Mouse (Mus musculus) liver, adult 2 months (tissue): Measurements from ENCODE around the gene Fgfr2. TPM values are rescaled to one million over a fixed set of nuclear protein-coding genes. Genes with fewer than 3 reads are reported as not detected.

Experiments used
- DNase-seq: peaks from one replicate; pipeline ENCODE4 v3.0.0-alpha.2; 2011; ENCODE audit warnings: low read depth, low spot score; ENCODE audit errors: extremely low read depth
- H3K27ac ChIP-seq: fragments of 200-500 bp; replicated peaks from 2 replicates; pipeline ENCODE4 v1.5.1; 2012; ENCODE audit warnings: low read depth, mild to moderate bottlenecking, control low read depth, inconsistent platforms, low read length; ENCODE audit not compliant: insufficient read depth
- H3K27me3 ChIP-seq: fragments of 200-500 bp; 2 replicates; pipeline ENCODE4 v1.6.1; 2012; ENCODE audit warnings: mild to moderate bottlenecking, moderate library complexity, low read length, inconsistent platforms; ENCODE audit not compliant: control insufficient read depth, insufficient read depth
- H3K36me3 ChIP-seq: fragments of 200-500 bp; 2 replicates; pipeline ENCODE4 v1.6.1; 2012; ENCODE audit warnings: low read length, inconsistent platforms; ENCODE audit not compliant: control insufficient read depth, insufficient read depth
- H3K4me1 ChIP-seq: fragments of 200-500 bp; 2 replicates; pipeline ENCODE4 v1.6.1; 2011; ENCODE audit warnings: low read length; ENCODE audit not compliant: control insufficient read depth, insufficient read depth
- H3K4me3 ChIP-seq: fragments of 200-500 bp; 2 replicates; pipeline ENCODE4 v1.5.1; 2011; ENCODE audit warnings: low read depth, mild to moderate bottlenecking, control low read depth, low read length, moderate library complexity; ENCODE audit not compliant: insufficient read depth
- H3K79me2 ChIP-seq: fragments of 200-500 bp; 2 replicates; pipeline ENCODE4 v1.6.1; 2012; ENCODE audit warnings: inconsistent platforms, mild to moderate bottlenecking, low read length, moderate library complexity; ENCODE audit not compliant: control insufficient read depth, insufficient read depth
- H3K9ac ChIP-seq: fragments of 200-500 bp; 2 replicates; pipeline ENCODE4 v1.6.1; 2012; ENCODE audit warnings: low read depth, mild to moderate bottlenecking, control low read depth, inconsistent platforms, low read length
- CTCF ChIP-seq: fragments of 200-500 bp; IDR thresholded peaks from 2 replicates; pipeline ENCODE4 v1.5.1; 2011; ENCODE audit warnings: low read depth, low read length, control low read depth
- POLR2A ChIP-seq: fragments of 200-500 bp; IDR thresholded peaks from 2 replicates; pipeline ENCODE4 v1.6.1; 2011; ENCODE audit warnings: low read length, control low read depth; ENCODE audit not compliant: insufficient read depth; ENCODE audit errors: extremely low read depth
- WGBS: fragments of 180-500 bp; shearing (Covaris S2); methylation state at CpG from one replicate; pipeline ENCODE4 v1.1.7; 2018; 5-methylcytosine and 5-hydroxymethylcytosine counted together
- polyA plus RNA-seq: library from polyadenylated mRNA; depleted of rRNA; stranded (reverse); fragments of >200 nt; gene quantifications from 2 replicates; pipeline ENCODE4 v1.2.3, GENCODE M21; 2012
- total RNA-seq: library from RNA; depleted of rRNA; stranded (reverse); fragments of >200 nt; gene quantifications from 2 replicates; pipeline ENCODE4 v1.2.3, GENCODE M21; 2014

The Fgfr2 gene
- total and polyA plus RNA-seq, 2 experiments: 16.7 to 35.2 TPM

DNA sequence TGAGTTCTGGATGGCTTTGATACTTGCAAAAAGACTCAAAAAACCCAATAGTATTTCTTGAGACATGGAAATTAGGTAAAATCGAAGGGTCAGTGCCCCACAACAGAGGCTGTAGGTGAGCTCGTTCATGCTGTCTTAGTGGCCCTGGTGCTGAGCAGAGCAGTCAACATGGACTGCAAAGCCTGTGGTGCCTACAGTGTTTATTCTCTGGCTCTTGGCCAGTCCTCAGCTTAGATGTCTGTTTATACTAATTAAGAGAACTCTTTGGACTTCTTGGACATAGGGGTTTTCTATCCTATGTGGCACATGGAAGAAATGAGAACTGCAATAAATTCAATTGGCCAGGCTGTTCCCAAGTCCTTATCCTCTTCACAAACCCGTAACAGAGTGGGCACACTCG lies 2811.8 kb downstream of the Fgfr2 start:
- no peaks in the 10 kb centered on the region for H3K27me3 ChIP-seq
- H3K4me3 ChIP-seq: no peak overlapping the region
- 70% methylated on average over 4 of the region's 4 CpGs for WGBS
- no peaks in the 10 kb centered on the region for H3K36me3 ChIP-seq
- H3K27ac ChIP-seq: no peak overlapping the region
- no peaks in the 10 kb centered on the region for H3K4me1 ChIP-seq
- TF ChIP-seq POLR2A (no peak), CTCF (no peak)
- H3K79me2 ChIP-seq: no peaks in the 10 kb centered on the region
- DNase-seq: peak; percentile 13
- H3K9ac ChIP-seq: no peak overlapping the region

DNA sequence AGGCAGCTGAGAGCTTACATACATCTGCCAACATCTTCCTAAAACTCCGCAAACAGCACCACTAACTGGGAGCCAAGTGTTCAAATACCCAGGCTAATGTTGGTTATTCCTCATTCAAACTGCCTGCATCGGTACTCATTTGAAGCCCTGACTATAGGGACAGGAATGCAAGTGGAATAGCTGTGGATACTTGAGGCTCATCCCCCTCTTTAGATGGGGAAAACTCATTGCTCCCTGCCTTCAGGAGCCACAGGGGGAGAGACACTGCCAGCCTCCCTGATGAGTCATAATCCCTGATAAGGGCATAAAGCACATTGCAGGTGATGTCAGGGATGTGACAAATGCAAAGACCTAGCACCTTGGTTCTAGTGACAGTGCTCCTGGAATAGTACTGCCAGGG lies 2814.0 kb downstream of the Fgfr2 start:
- Histone ChIP-seq H3K27me3 (no peaks in the 10 kb centered on the region), H3K36me3 (no peaks in the 10 kb centered on the region), H3K9ac (no peak overlapping the region), H3K4me1 (no peaks in the 10 kb centered on the region), H3K4me3 (no peak overlapping the region), H3K27ac (no peak overlapping the region), H3K79me2 (no peaks in the 10 kb centered on the region)
- TF ChIP-seq POLR2A: no peak
- TF ChIP-seq CTCF: no peak
- DNase-seq: no peak
- WGBS: 91% methylated on average over 2 of the region's 2 CpGs

DNA sequence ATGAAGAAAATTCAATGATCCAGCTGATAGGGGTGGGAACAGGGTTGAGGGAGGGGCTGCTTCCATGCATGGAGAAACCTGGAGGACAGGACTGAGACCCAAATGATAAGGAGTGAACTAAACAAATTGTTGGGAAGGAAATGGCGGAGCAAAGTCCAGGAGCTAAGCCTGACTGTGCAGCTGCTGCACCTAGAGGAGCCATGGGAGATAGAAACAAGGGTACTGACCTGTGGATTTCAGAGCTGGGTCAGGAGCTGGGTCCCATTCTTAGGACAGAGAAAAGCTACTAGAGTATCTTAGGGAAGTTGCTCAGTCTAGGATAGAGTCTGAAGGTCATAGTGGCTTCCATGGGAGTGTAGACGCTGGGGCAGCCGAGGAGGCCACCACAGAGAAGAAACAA lies 2816.1 kb downstream of the Fgfr2 start:
- no peaks in the 10 kb centered on the region for H3K79me2 ChIP-seq
- H3K4me1 ChIP-seq: no peaks in the 10 kb centered on the region
- no peaks in the 10 kb centered on the region for H3K36me3 ChIP-seq
- no peaks in the 10 kb centered on the region for H3K27me3 ChIP-seq
- DNase-seq: no peak
- H3K27ac ChIP-seq: no peak overlapping the region
- 94% methylated on average over 3 of the region's 3 CpGs for WGBS
- TF ChIP-seq POLR2A: no peak
- no peak for TF ChIP-seq CTCF
- H3K4me3 ChIP-seq: no peak overlapping the region
- no peak overlapping the region for H3K9ac ChIP-seq

DNA sequence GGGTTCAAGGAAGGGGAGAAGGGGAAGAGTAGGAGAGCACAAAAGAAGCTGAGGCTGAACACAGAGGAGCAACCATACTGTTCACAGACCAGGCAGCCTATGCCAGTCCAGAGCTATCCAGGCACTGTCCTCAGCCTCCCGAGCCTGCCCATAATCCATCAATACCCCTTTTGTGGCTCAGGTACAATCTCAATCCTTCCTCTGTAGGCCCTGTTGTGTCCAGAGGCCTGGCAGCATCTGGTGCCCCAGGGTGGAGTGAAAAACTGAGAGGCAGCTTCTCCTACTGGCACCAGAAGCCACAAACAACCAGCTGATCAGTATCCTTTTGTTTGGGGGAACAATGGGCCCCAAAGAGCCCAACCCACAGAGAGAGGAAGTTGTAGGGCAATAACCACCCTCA lies 2818.5 kb downstream of the Fgfr2 start:
- WGBS: 88% methylated on average over 1 of the region's 1 CpGs
- Histone ChIP-seq H3K79me2 (no peaks in the 10 kb centered on the region), H3K27me3 (no peaks in the 10 kb centered on the region), H3K4me1 (no peaks in the 10 kb centered on the region), H3K27ac (no peak overlapping the region), H3K36me3 (no peaks in the 10 kb centered on the region), H3K4me3 (no peak overlapping the region), H3K9ac (no peak overlapping the region)
- TF ChIP-seq CTCF: no peak
- no peak for TF ChIP-seq POLR2A
- no peak for DNase-seq

DNA sequence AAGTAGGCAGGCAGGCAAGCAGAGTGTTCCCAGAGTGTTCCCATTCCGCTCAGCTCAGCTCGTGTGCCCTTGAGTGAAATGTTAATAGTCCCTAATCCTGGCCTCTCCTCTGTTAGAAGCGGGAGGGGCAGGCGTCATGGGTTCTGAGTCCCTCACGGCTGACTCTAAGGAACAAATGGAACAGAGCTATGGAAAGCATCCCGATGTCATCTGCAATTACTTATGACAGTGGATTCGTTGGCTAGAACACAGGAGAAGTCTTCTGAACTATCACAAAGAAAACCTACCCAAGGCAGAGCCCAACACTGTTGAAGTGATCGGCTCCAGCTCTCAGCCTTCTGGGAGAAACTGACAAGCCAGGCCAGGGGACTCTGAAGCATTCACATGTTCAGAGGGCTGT lies 2819.7 kb downstream of the Fgfr2 start:
- Histone ChIP-seq H3K4me1 (no peaks in the 10 kb centered on the region), H3K79me2 (no peaks in the 10 kb centered on the region), H3K27me3 (no peaks in the 10 kb centered on the region), H3K4me3 (no peak overlapping the region), H3K36me3 (no peaks in the 10 kb centered on the region), H3K9ac (no peak overlapping the region), H3K27ac (no peak overlapping the region)
- DNase-seq: no peak
- TF ChIP-seq CTCF: no peak
- no peak for TF ChIP-seq POLR2A
- 85% methylated on average over 8 of the region's 8 CpGs for WGBS

DNA sequence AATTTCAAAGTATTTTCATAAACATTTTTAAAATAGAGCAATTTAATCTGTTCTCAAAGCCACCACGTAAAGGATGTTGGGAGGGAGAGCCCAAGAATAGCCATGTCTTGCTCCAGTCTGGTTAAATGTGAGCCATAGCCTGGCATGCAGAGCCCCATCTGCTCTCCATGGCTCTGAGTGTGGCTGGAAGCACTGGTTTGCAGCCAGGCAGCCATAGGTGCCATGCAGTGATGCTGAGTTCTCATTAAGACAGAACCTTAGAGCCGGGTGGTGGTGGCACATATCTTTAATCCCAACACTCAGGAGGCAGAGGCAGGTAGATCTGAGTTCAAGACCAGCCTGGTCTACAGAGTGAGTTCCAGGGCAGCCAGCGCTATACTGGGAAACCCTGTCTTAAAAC lies 2822.5 kb downstream of the Fgfr2 start:
- H3K27me3 ChIP-seq: no peaks in the 10 kb centered on the region
- H3K9ac ChIP-seq: no peak overlapping the region
- H3K36me3 ChIP-seq: no peaks in the 10 kb centered on the region
- WGBS: 90% methylated on average over 3 of the region's 3 CpGs
- H3K79me2 ChIP-seq: no peaks in the 10 kb centered on the region
- no peaks in the 10 kb centered on the region for H3K4me1 ChIP-seq
- no peak for DNase-seq
- no peak overlapping the region for H3K27ac ChIP-seq
- H3K4me3 ChIP-seq: no peak overlapping the region
- no peak for TF ChIP-seq POLR2A
- no peak for TF ChIP-seq CTCF
